Mouse (Mus musculus) cerebellum, adult 9-10 months (tissue): ENCODE data around the gene Fgd3.

ENCODE experiments used
- DNase-seq: peaks from one replicate; pipeline ENCODE4 v3.0.0; 2022

Gene Fgd3

GRCm38 (mm10) chr13:49320040-49320439, at the start of gene Fgd3:
Gene Fgd3, minus strand, starts transcription at chr13:49320311.
- DNase-seq: no peak

- DNase-seq: no peak
Measured at GRCm38 (mm10) chr13:49369404-49369803, 49.3 kb upstream of the Fgd3 start.

- no peak for DNase-seq
Measured at GRCm38 (mm10) chr13:49367657-49368440, 47.7 kb upstream of the Fgd3 start.

DNA sequence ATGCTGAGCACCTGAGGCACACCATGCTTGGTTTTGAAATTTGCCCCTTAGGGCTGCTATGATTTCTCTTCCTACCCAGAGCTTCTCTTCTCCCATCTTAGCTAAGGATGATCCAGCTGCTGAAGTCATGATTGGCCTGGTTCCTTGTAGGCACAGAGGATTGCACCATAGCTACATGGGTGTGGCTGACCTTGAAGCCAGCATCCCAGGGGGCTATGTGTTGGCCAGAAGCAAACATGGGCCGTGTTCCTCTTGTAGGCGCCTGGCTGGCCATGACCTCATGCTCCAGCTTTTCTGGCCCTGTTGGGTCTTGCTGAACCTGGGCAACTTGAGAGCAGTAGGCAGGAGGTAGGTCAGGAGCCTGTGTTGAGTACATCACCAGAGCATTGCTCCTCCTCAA, 44.6 kb upstream of the Fgd3 start:
- no peak for DNase-seq

GRCm38 (mm10) chr13:49362804-49363203, 42.7 kb upstream of the Fgd3 start:
- DNase-seq: no peak

- no peak for DNase-seq
Measured at GRCm38 (mm10) chr13:49362364-49362763, 42.3 kb upstream of the Fgd3 start.

GRCm38 (mm10) chr13:49360906-49361406, 40.8 kb upstream of the Fgd3 start:
- DNase-seq: no peak

- no peak for DNase-seq
Measured at GRCm38 (mm10) chr13:49358184-49358583, 38.1 kb upstream of the Fgd3 start.

- DNase-seq: no peak
Measured at GRCm38 (mm10) chr13:49357367-49358026, 37.4 kb upstream of the Fgd3 start.

GRCm38 (mm10) chr13:49356090-49356489, 36.0 kb upstream of the Fgd3 start:
- no peak for DNase-seq

DNA sequence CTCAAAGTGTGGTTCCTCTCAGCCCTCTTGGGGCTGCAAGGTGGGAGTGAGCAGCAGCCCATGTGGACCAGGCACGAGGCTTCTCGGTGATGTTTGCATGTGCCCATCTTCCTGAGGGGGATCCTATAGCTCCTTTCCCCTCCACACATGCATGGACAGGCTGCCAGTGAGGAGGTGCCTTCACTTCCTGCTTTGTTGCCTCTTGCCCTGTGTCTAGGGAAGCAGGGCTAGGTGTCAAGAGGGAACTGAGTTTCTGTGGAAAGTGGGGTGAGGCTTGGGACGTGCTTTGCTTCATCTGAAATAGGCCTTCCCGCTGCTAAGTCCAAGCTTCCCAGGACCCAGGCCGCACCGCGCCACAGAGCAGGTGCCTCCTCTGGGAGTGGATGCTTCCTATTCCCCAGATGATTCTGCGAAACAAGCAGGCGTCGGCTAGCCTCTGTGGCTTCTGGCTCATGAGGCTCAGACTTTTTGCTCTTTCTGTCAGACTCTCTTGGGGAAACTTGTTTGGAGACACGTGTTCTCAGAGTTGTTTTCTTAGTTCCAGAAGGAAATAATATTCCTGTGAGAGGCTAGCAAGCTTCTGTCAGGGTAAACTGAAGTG, 35.5 kb upstream of the Fgd3 start:
- DNase-seq: no peak

- DNase-seq: no peak
Measured at GRCm38 (mm10) chr13:49353991-49354507, 33.9 kb upstream of the Fgd3 start.

GRCm38 (mm10) chr13:49353422-49353821, 33.3 kb upstream of the Fgd3 start:
- DNase-seq: no peak

DNA sequence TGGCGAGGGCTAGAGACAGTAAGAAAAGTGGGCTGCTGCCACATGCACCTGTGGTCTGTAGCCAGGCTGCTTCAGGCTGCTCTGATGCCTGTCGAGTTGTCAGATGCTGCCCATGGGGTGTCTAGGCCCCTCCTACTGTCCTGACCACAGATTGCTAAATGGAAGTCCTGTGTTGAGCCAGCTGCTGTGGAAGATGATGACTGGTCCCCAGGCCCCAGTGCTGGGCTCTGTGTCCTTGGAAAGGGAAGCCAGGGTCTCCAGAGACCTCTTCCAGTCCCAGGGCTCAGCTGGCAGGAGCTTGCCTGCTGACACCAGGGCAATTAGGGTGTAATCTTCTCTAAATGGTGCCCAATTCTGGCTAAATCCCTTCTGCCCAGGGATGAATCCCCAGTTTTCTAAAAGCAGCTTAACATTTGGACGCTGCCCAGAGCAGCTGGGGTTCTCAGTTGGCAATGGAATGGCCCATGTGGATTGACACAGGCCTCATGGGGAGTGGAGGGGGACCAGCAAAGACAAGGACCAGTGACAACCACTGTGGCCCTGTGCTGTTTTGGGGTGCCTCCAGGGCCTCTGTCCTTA, 32.6 kb upstream of the Fgd3 start:
- no peak for DNase-seq

- DNase-seq: no peak
Measured at GRCm38 (mm10) chr13:49349836-49350505, 29.9 kb upstream of the Fgd3 start.

- no peak for DNase-seq
Measured at GRCm38 (mm10) chr13:49349335-49349734, 29.2 kb upstream of the Fgd3 start.

GRCm38 (mm10) chr13:49348522-49348921, 28.4 kb upstream of the Fgd3 start:
- no peak for DNase-seq

- peak; percentile 51 for DNase-seq
Measured at GRCm38 (mm10) chr13:49345476-49345875, 25.4 kb upstream of the Fgd3 start.

GRCm38 (mm10) chr13:49344567-49344966, 24.5 kb upstream of the Fgd3 start:
- DNase-seq: no peak

DNA sequence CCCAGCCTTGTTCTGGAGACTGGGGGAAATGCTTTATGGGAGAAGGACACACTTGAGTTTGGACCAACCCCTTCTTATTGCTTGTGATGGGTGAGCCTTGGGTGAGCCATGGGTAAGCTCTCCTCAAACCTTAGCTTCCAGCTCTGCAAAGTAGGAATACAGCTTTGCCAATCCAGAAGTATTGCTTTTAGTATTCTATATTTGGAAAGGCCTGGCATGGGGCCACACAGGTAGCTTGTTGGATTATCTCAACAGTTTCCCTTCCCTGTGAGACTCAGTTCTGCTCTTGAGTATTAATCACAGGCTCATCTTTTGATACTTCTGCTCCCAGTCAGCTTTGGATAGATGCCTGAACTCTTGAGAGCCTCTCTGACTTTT, 22.6 kb upstream of the Fgd3 start:
- DNase-seq: peak; percentile 63

GRCm38 (mm10) chr13:49341831-49342722, 22.0 kb upstream of the Fgd3 start:
- DNase-seq: peak; percentile 48
